Mouse (Mus musculus): ENCODE data around the gene Efnb3. TPM values are rescaled to one million over a fixed set of nuclear protein-coding genes. Genes with fewer than 3 reads are reported as not detected.
A peak's percentile ranks its signal among the peaks of the same experiment; 100 is the strongest.
"Not testable (repeated sequence)": the region's sequence is repeated elsewhere in the genome, so short reads cannot be mapped to it uniquely, and the experiment has no call there.

Efnb3 gene
- total RNA-seq, 2 experiments from 2014 or later, result 51.9 to 65.6 TPM

- peak in 1 of 2 experiments; percentile 50 for DNase-seq (ENCODE audit: low spot score in 2 of 2)
Observed at GRCm38 (mm10) chr11:69552622-69553340, 7.2 kb downstream of the Efnb3 start.

GRCm38 (mm10) chr11:69551310-69551709, 8.7 kb downstream of the Efnb3 start:
- DNase-seq (ENCODE audit: low spot score in 2 of 2), result no peak

GRCm38 (mm10) chr11:69549060-69549656, 10.8 kb downstream of the Efnb3 start, which contains the start of gene Dnah2:
Gene Dnah2 (minus strand): TSS chr11:69549110.
- DNase-seq (ENCODE audit: low spot score in 2 of 2), result no peak

GRCm38 (mm10) chr11:69547071-69547470, 12.9 kb downstream of the Efnb3 start:
- DNase-seq (ENCODE audit: low spot score in 2 of 2), result peak; percentile 39 to 44

GRCm38 (mm10) chr11:69546423-69547053, 13.5 kb downstream of the Efnb3 start:
- peak; percentile 68 to 78 for DNase-seq (ENCODE audit: low spot score in 2 of 2)

- no peak for DNase-seq (ENCODE audit: low spot score in 2 of 2)
Observed at GRCm38 (mm10) chr11:69545957-69546356, 14.0 kb downstream of the Efnb3 start.

- no peak for DNase-seq (ENCODE audit: low spot score in 2 of 2)
Observed at GRCm38 (mm10) chr11:69543598-69543997, 16.4 kb downstream of the Efnb3 start.

GRCm38 (mm10) chr11:69541741-69542140, 18.3 kb downstream of the Efnb3 start:
- not testable (repeated sequence) for DNase-seq (ENCODE audit: low spot score in 2 of 2)

GRCm38 (mm10) chr11:69540700-69541099, 19.3 kb downstream of the Efnb3 start:
- no peak for DNase-seq (ENCODE audit: low spot score in 2 of 2)

GRCm38 (mm10) chr11:69534990-69535389, 25.0 kb downstream of the Efnb3 start:
- no peak for DNase-seq (ENCODE audit: low spot score in 2 of 2)

- DNase-seq (ENCODE audit: low spot score in 2 of 2), result no peak
Observed at GRCm38 (mm10) chr11:69532480-69533150, 27.4 kb downstream of the Efnb3 start.

- DNase-seq (ENCODE audit: low spot score in 2 of 2), result not testable (repeated sequence)
Observed at GRCm38 (mm10) chr11:69530755-69531154, 29.2 kb downstream of the Efnb3 start.

- not testable (repeated sequence) for DNase-seq (ENCODE audit: low spot score in 2 of 2)
Observed at GRCm38 (mm10) chr11:69530281-69530680, 29.7 kb downstream of the Efnb3 start.

GRCm38 (mm10) chr11:69528031-69528390, 32.0 kb downstream of the Efnb3 start:
- DNase-seq (ENCODE audit: low spot score in 2 of 2), result no peak

- DNase-seq (ENCODE audit: low spot score in 2 of 2), result no peak
Observed at GRCm38 (mm10) chr11:69527098-69528030, 32.6 kb downstream of the Efnb3 start.

GRCm38 (mm10) chr11:69526631-69527030, 33.4 kb downstream of the Efnb3 start:
- DNase-seq (ENCODE audit: low spot score in 2 of 2), result no peak

GRCm38 (mm10) chr11:69525661-69526060, 34.3 kb downstream of the Efnb3 start:
- no peak for DNase-seq (ENCODE audit: low spot score in 2 of 2)

- no peak for DNase-seq (ENCODE audit: low spot score in 2 of 2)
Observed at GRCm38 (mm10) chr11:69523651-69524050, 36.4 kb downstream of the Efnb3 start.

GRCm38 (mm10) chr11:69521526-69522149, 38.4 kb downstream of the Efnb3 start:
- no peak for DNase-seq (ENCODE audit: low spot score in 2 of 2)

- DNase-seq (ENCODE audit: low spot score in 2 of 2), result no peak
Observed at GRCm38 (mm10) chr11:69519976-69520375, 40.0 kb downstream of the Efnb3 start.
